Mouse (Mus musculus) heart, adult 2 months (tissue): Measurements from ENCODE around the gene Nme3. TPM values are rescaled to one million over a fixed set of nuclear protein-coding genes. Genes with fewer than 3 reads are reported as not detected.

Source experiments
- DNase-seq, 2 experiments: peaks; one replicate each; pipeline ENCODE4 v3.0.0; 2021
- H3K27ac ChIP-seq: fragments of 200-600 bp; 2 replicates; pipeline ENCODE4 v1.8.1; 2022
- H3K27me3 ChIP-seq: fragments of 200-500 bp; 2 replicates; pipeline ENCODE4 v1.6.1; 2012; ENCODE audit warnings: mild to moderate bottlenecking, low read length, inconsistent platforms, mixed read lengths; ENCODE audit not compliant: control insufficient read depth, insufficient read depth
- H3K36me3 ChIP-seq: fragments of 200-500 bp; 2 replicates; pipeline ENCODE4 v1.6.1; 2012; ENCODE audit warnings: low read length, inconsistent platforms; ENCODE audit not compliant: control insufficient read depth, insufficient read depth
- H3K4me1 ChIP-seq: fragments of 200-500 bp; 2 replicates; pipeline ENCODE4 v1.6.1; 2011; ENCODE audit warnings: low read length; ENCODE audit not compliant: control insufficient read depth, insufficient read depth
- H3K4me3 ChIP-seq: fragments of 200-600 bp; 2 replicates; pipeline ENCODE4 v1.8.1; 2022
- H3K79me2 ChIP-seq: fragments of 200-500 bp; replicated peaks from 2 replicates; pipeline ENCODE4 v1.6.1; 2012; ENCODE audit warnings: mild to moderate bottlenecking, inconsistent platforms, low read length, moderate library complexity, mixed read lengths; ENCODE audit not compliant: control insufficient read depth, insufficient read depth
- H3K9ac ChIP-seq: fragments of 200-500 bp; 2 replicates; pipeline ENCODE4 v1.6.1; 2012; ENCODE audit warnings: low read depth, mild to moderate bottlenecking, control low read depth, inconsistent platforms, low read length, mixed read lengths
- CTCF ChIP-seq: fragments of 200-600 bp; IDR thresholded peaks from 2 replicates; pipeline ENCODE4 v1.8.1; 2022; ENCODE audit warnings: antibody characterized with exemption, mild to moderate bottlenecking, moderate library complexity
- EP300 ChIP-seq: fragments of 200-500 bp; IDR thresholded peaks from 2 replicates; pipeline ENCODE4 v1.6.1; 2011; ENCODE audit warnings: low read depth, low read length, control low read depth; ENCODE audit not compliant: insufficient read depth
- POLR2A ChIP-seq: fragments of 200-500 bp; IDR thresholded peaks from 2 replicates; pipeline ENCODE4 v1.6.1; 2011; ENCODE audit warnings: mild to moderate bottlenecking, low read depth, low read length, control low read depth; ENCODE audit not compliant: insufficient read depth
- WGBS: fragments of 180-500 bp; shearing (Covaris S2); methylation state at CpG from one replicate; pipeline ENCODE4 v1.1.7; 2018; 5-methylcytosine and 5-hydroxymethylcytosine counted together
- intact Hi-C: fragments of 180-260 bp; cut with DNase I; formaldehyde crosslinking; loops from one replicate; pipeline ENCODE4 v1.15.1; 2025
- polyA plus RNA-seq: library from polyadenylated mRNA; depleted of rRNA; stranded (reverse); fragments of >200 nt; gene quantifications from 2 replicates; pipeline ENCODE4 v1.2.3, GENCODE M21; 2012
- total RNA-seq, 2 experiments: library from RNA; stranded (reverse); gene quantifications; 2 replicates each; pipeline ENCODE4 v1.2.3; 2021

Gene Nme3
- total and polyA plus RNA-seq, 3 experiments: 30.7 to 46.4 (median 37.7) TPM

DNA sequence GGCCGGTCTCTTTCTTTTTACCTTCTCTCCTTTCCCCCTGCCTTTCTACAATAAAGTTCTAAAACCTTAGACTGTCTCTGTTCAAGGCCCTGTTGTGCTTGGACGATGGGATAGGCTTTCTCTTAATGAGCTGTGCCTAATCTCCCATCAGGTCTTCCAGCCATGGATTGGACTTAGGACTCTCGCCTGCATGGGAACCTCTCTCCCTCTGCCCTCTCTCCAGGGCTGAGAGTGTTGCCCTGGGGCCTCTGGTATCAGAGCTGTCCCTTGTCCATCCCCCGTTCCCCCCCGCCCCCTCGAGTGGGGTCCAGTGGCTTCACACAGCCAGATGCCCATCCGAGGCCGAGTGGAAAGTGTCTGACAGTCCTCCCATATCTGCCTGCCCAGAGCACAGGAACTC is 21.3 kb upstream of the Nme3 start:
- TF ChIP-seq POLR2A: no peak
- TF ChIP-seq CTCF: no peak
- no peak for TF ChIP-seq EP300
- intact Hi-C loops: no loop called here
- no peak for DNase-seq
- Histone ChIP-seq H3K4me1 (no peaks in the 10 kb centered on the region; the same call in 1 of the 2 replicates), H3K79me2 (no peaks in the 10 kb centered on the region), H3K36me3 (no peaks in the 10 kb centered on the region), H3K27ac (no peak overlapping the region), H3K9ac (no peak overlapping the region), H3K27me3 (no peaks in the 10 kb centered on the region), H3K4me3 (no peak overlapping the region)
- WGBS: 71% methylated on average over 8 of the region's 8 CpGs

- H3K27me3 ChIP-seq: no peaks in the 10 kb centered on the region
- H3K4me3 ChIP-seq: no peak overlapping the region; the same call in 1 of the 2 replicates
- H3K27ac ChIP-seq: peak overlapping the region; percentile 80
- H3K79me2 ChIP-seq: no peaks in the 10 kb centered on the region
- TF ChIP-seq CTCF (no peak), POLR2A (no peak), EP300 (no peak)
- no peaks in the 10 kb centered on the region for H3K36me3 ChIP-seq
- peak overlapping the region; percentile 4; the same call in 1 of the 2 replicates for H3K9ac ChIP-seq
- intact Hi-C loops: no loop called here
- peaks cover 5% of the 10 kb centered on the region for H3K4me1 ChIP-seq
- DNase-seq: no peak
- WGBS: 60% methylated on average over 10 of the region's 10 CpGs
Observed at GRCm38 (mm10) chr17:24877336-24878116, 18.8 kb upstream of the Nme3 start.

DNA sequence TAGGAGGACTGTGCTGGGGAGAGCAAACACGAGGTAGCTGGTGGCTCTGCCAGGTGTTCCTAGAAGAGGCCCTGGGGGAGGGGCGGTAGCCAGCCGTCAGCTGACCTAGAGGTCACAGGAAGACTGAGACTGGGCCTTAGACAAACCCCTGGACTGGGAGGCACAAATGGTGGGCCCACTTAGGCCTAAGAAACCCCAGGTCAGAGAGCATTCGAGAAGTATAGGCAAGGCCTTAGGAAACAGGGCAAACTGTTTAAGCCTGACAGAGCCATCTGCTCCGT is 18.2 kb upstream of the Nme3 start:
- 42% methylated on average over 5 of the region's 5 CpGs for WGBS
- Histone ChIP-seq H3K27ac (peak overlapping the region; percentile 80), H3K4me3 (no peak overlapping the region), H3K4me1 (peaks cover 5% of the 10 kb centered on the region), H3K27me3 (no peaks in the 10 kb centered on the region), H3K79me2 (no peaks in the 10 kb centered on the region), H3K36me3 (no peaks in the 10 kb centered on the region), H3K9ac (no peak overlapping the region)
- TF ChIP-seq CTCF (no peak), EP300 (0 out of 2 replicates have a peak, but pooled peaks have one; percentile 52), POLR2A (no peak)
- DNase-seq: peak; percentile 73 to 82
- intact Hi-C loops: no loop called here

- TF ChIP-seq CTCF: no peak
- TF ChIP-seq EP300: no peak
- TF ChIP-seq POLR2A: no peak
- intact Hi-C loops: no loop called here
- DNase-seq: peak in 1 of 2 experiments; percentile 36
- H3K4me1 ChIP-seq: peaks cover 5% of the 10 kb centered on the region
- no peak overlapping the region for H3K4me3 ChIP-seq
- H3K9ac ChIP-seq: 0 out of 2 replicates have a peak overlapping the region, but pooled peaks have one; percentile 8
- no peaks in the 10 kb centered on the region for H3K36me3 ChIP-seq
- peak overlapping the region; percentile 80 for H3K27ac ChIP-seq
- H3K27me3 ChIP-seq: no peaks in the 10 kb centered on the region
- WGBS: 73% methylated on average over 8 of the region's 8 CpGs
- H3K79me2 ChIP-seq: no peaks in the 10 kb centered on the region
Observed at GRCm38 (mm10) chr17:24878531-24878930, 17.8 kb upstream of the Nme3 start.

- H3K36me3 ChIP-seq: no peaks in the 10 kb centered on the region
- peak; percentile 36 to 53 for DNase-seq
Observed at GRCm38 (mm10) chr17:24881738-24882440, 14.4 kb upstream of the Nme3 start.

GRCm38 (mm10) chr17:24884391-24884790 is 11.9 kb upstream of the Nme3 start:
- no peaks in the 10 kb centered on the region for H3K36me3 ChIP-seq
- H3K79me2 ChIP-seq: no peaks in the 10 kb centered on the region
- no peaks in the 10 kb centered on the region for H3K27me3 ChIP-seq
- WGBS: 81% methylated on average over 6 of the region's 6 CpGs
- DNase-seq: no peak
- H3K9ac ChIP-seq: no peak overlapping the region
- intact Hi-C loops: loop anchor here (2.0 kb wide), 1 partner anchor 34 kb away; the partner anchor contains the start of gene Fahd1
- peaks cover 15% of the 10 kb centered on the region for H3K4me1 ChIP-seq
- TF ChIP-seq CTCF: no peak
- TF ChIP-seq EP300: no peak
- TF ChIP-seq POLR2A: no peak
- no peak overlapping the region for H3K27ac ChIP-seq
- H3K4me3 ChIP-seq: no peak overlapping the region

More at GRCm38 (mm10) chr17:24881738-24882440, 14.4 kb upstream of the Nme3 start:
- TF ChIP-seq CTCF (peak; percentile 72), EP300 (no peak), POLR2A (no peak)
- peaks cover 8% of the 10 kb centered on the region for H3K4me1 ChIP-seq
- intact Hi-C loops: loop anchor here (1.0 kb wide), 1 partner anchor 137 kb away; no protein-coding TSS in a partner anchor
- H3K9ac ChIP-seq: no peak overlapping the region
- 36% methylated on average over 7 of the region's 7 CpGs for WGBS
- H3K27me3 ChIP-seq: no peaks in the 10 kb centered on the region
- H3K27ac ChIP-seq: no peak overlapping the region
- no peaks in the 10 kb centered on the region for H3K79me2 ChIP-seq
- no peak overlapping the region for H3K4me3 ChIP-seq
